Mouse (Mus musculus): ENCODE measurements around the gene Psma6.

DNA sequence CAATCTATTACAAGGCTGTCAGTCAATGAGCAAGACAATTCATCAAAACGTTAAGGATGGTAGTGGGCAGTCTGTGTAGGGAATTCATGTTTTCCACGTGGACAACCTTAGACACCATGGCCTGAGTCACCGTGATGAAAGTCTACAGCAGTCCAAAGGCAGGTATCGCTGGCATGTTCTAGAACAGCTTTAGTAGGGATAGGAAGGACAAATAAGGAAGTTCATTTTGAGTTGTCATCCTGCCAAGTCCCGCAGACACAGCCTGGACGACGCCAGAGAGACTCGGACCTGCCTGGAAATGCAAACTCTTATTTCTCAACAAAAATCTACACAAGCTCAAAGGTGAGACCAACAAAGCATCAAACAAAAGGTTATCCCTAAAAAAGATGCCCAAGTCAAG, 75.7 kb downstream of the Psma6 start:
- TF ChIP-seq CTCF (IDR thresholded peaks at IDR 0.05; ENCODE audit: low read depth) (no peak), EP300 (IDR thresholded peaks at IDR 0.05; ENCODE audit: low read depth) (no peak)

Data from liver, postnatal 0 days (tissue).